Mouse (Mus musculus) layer of hippocampus, postnatal 25 days (tissue): ENCODE measurements around the gene Ptpre. TPM values are rescaled to one million over a fixed set of nuclear protein-coding genes. Genes with fewer than 3 reads are reported as not detected.
A peak's percentile ranks its signal among the peaks of the same experiment; 100 is the strongest.

ENCODE experiments used
- DNase-seq, 2 experiments: peaks; one replicate each; pipeline ENCODE4 v3.0.0; 2022; ENCODE audit warnings: mixed read lengths in 2 of 2, low spot score in 1 of 2; ENCODE audit errors: extremely low spot score in 1 of 2
- microRNA-seq, 2 experiments: library from miRNA; unstranded; fragments of <30 nt; microRNA quantifications; one replicate each; pipeline ENCODE4 v1.2.0; 2021
- total RNA-seq, 2 experiments: library from RNA; stranded (reverse); gene quantifications; 2 replicates each; pipeline ENCODE4 v1.2.3; 2021

Gene Ptpre
- total RNA-seq, 2 experiments from 2014 or later = 47.4 to 59.0 TPM

DNA sequence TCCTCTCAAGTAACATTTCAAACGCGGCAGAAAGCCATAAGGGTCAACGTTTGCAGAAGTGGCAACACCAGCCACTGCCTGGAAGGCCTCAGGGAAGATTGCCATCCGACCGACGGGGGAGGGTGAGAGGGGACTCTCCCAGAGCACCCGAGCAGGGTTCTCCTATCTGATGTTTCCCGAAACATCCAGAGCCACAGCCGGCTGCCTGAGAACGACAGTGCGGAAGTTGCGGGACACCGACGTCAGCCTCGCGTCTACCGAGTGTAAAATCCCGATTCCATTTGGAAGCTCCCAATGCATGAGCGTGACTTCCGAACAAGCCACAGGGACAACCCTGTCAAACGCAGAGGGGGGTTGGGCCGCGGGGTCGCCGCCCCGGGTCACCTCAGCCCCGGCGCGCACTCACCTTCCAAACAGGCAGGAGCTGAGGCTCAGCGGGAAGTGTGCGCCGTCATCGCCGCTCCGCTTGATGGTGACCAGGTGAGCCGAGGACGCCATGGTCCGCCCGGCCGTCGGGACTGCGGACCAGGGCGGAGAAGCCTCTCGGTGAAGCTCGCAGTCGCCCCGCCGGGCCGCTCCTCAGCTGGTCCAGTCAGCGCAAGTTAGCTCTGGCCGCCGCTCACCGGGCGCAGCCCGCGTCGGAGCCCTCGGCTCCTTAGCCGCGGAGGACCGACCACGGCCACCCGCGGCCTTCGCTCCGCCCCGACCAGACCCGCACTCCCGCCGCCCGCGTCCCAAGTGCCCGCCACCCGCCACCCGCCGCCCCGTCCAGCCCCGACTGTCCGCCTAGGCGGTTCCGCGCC is 178.6 kb downstream of the Ptpre start, which contains the start of gene Mki67:
Gene Mki67 (minus strand): TSS at position 720 of the 803 bp plus-strand sequence.
- DNase-seq = no peak

DNA sequence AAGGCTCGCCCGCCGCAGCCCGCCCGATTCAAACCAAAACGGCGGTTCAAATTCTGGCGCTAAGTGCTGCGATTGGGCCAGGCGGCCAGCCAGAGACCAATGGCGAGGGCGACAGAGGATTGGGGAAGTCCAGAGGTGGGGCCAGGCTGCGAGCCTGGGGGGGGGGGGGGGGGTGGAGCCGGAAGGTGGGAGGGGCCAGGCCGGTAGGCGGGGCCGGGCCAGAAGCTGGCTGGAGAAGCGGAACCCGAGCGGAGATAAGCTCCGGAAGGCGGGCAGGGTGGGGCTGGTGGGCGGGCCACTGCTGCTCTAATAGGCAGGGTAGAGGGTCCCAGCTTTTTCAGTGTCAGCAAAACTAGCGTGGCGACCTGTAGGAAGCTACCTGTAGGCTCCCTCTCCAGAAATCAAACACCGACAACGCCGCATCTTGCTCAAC is 179.2 kb downstream of the Ptpre start:
- peak; percentile 48 to 69 for DNase-seq

- no peak for DNase-seq
Measured at GRCm38 (mm10) chr7:135716968-135717557, 179.8 kb downstream of the Ptpre start.

DNA sequence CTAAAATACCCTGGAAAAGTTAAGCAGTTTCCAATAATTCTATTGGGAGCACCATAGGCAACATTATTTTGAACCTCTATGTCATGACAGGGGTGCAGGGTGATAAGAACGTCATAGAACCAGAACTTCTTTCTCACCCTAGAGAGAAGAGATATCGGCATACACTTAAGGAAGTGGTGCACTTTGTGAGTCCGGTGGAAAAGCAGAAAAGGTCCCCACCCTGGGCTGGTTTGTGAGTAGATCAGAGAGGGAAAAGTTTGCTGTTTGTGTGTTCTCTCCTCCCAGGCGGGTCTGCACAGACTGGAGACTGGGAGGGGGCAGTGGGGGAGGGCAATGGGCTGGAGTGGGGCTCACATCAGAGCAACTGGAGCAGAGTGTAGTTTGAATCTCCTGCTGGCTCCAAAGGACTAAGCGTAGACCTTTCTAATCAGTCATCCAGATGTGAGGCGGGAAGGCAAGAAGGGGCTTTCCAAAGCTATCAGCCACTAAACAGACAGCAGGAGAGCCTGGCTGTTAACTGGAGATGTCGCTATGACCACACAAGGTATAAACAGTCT is 184.2 kb downstream of the Ptpre start:
- no peak for DNase-seq

DNA sequence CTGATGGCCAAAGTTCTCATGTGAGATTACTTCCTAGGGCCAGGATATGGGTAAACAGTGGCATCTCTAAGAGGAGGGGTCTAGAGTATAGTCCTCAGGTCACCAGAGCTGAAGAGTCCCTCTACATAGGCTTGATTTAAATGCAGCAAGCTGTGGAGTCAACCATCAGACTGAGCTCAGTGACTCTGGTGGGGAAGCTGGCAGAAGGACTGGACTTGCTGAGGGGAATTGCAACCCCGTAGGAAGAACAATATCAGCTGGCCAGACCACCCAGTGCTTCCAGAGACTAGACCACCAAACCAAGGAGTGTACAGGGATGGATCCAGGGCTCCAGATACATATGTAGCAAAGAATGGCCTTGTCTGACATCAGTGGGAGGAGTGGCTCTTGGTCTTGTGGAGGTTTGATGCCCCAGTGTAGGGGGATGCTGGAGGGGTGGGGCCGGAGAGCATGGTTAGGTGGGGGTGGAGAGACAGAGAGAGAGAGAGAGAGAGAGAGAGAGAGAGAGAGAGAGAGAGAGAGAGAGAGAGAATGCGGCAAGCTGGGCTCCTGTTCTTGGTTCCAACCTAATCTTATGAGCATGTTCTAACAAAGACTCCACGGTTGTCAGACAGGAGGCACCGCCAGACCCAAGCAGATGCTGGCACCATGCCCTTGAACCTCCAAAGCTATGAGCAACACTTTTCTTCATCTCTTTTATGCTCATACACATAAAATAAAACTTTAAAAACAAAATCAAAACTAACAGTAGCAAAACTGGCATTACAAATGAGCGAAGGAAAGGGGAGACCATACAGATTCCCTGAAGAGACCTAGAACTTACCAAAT is 184.9 kb downstream of the Ptpre start:
- no peak for DNase-seq

DNA sequence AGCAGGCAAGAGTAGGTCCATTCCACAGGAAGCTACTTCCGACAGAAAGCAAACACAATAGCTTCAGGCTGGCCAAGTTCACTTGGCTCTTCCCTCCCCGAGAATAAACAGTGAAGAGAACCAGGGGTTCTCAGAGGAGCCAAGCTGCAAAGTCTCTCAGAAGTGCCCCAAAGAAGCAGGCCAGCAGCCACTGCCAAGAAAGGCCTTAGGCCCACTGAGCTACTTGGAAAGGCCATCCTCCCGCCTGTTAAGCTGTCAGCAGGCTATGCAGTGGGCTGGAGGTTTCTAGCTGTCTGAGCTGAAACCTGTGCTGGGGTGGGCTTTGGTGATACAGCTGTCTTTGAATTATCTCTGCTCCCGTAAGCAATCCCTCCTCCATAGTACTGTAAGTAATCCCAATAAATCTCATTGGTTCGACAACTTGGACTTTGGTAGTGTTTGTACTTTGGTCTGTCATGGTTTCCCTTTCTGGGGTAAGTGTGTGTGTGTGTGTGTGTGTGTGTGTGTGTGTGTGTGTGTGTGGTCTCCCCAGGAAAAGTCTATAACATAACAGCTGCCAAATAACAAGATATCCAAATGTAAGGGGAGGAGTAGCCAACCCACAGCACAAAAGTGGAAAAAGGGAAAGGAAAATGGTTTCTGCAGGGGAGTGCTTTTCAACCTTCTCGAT is 186.5 kb downstream of the Ptpre start:
- no peak for DNase-seq

DNA sequence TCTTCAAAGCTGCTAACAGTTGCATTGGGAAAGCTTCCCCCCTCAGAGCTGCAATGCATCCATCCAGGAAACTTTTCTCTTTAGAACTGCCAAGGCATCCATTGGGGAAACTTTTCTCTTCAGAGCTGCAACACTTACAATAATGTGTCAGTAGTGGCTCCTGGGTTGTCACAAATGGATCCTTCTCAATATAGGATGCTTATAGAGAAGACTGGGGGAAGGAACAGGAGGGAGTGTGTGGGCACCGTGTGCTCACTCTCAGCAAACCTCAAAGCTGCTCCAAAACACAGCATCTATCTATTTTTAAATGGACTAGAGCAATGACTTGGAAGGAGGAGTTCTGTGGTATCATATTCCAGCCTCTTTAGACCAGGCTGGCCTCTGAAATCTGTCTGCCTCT is 189.4 kb downstream of the Ptpre start:
- DNase-seq = no peak

- DNase-seq = no peak
Measured at GRCm38 (mm10) chr7:135728038-135728437, 190.8 kb downstream of the Ptpre start.

GRCm38 (mm10) chr7:135734379-135734778 is 197.1 kb downstream of the Ptpre start:
- DNase-seq = no peak

GRCm38 (mm10) chr7:135734911-135735646 is 197.8 kb downstream of the Ptpre start:
- no peak for DNase-seq

Small RNA genes lying within 50 kb of the gene (microRNA-seq; reads per million reads assigned to microRNA genes)
- gene Mir1962 = 0 reads per million in 2 experiments

Other genes with a start within 250 kb of the Ptpre start
- gene Foxi2, start 127.2 kb upstream of the Ptpre start, total RNA-seq = not detected
- not detected for gene Clrn3, start 8.8 kb upstream of the Ptpre start, total RNA-seq
- gene Mki67, start 178.9 kb downstream of the Ptpre start, total RNA-seq = 1 to 10 TPM; 1.3 to 1.8 TPM